Mouse (Mus musculus) CH12.LX (cell line): ENCODE data around the gene Smim24.

Experiments
- CTCF ChIP-seq, 2 experiments: IDR thresholded peaks in 1 of 2; conservative IDR thresholded peaks in 1 of 2; 2 replicates each; pipeline ENCODE4 v1.5.1; 2011 to 2012; ENCODE audit warnings: low read depth in 2 of 2, low read length in 2 of 2, improper control_type of control experiment in 1 of 2, inconsistent platforms in 1 of 2, mild to moderate bottlenecking in 1 of 2, moderate library complexity in 1 of 2
- ETS1 ChIP-seq: conservative IDR thresholded peaks from 2 replicates; pipeline ENCODE4 v1.6.1; 2012; ENCODE audit warnings: low read depth, mild to moderate bottlenecking, inconsistent platforms, low read length, improper control_type of control experiment, moderate library complexity
- MAFK ChIP-seq: IDR thresholded peaks from 2 replicates; pipeline ENCODE4 v1.6.1; 2011; ENCODE audit warnings: low read length, improper control_type of control experiment; ENCODE audit not compliant: insufficient replicate concordance
- POLR2A ChIP-seq: IDR thresholded peaks from 2 replicates; pipeline ENCODE4 v1.6.1; 2011; ENCODE audit warnings: low read depth, mild to moderate bottlenecking, improper control_type of control experiment, low read length
- POLR2AphosphoS2 ChIP-seq: IDR thresholded peaks from 2 replicates; pipeline ENCODE4 v1.6.1; 2011; ENCODE audit warnings: low read depth, low read length, improper control_type of control experiment

- TF ChIP-seq CTCF (conservative IDR thresholded peaks at IDR 0.05 in 1 of 2, IDR thresholded peaks at IDR 0.05 in 1 of 2; ENCODE audit: low read depth in 2 of 2, low read length in 2 of 2) (no peak), POLR2A (peak; percentile 56), ETS1 (no peak; the same call in 1 of the 2 replicates), POLR2AphosphoS2 (no peak; the same call in 1 of the 2 replicates), MAFK (no peak)
Observed at GRCm38 (mm10) chr10:81351678-81352291, 41.1 kb upstream of the Smim24 start.
